Mouse (Mus musculus): ENCODE data around the gene Wdr86.
"Not testable (repeated sequence)": the region's sequence is repeated elsewhere in the genome, so short reads cannot be mapped to it uniquely, and the experiment has no call there.

Gene Wdr86

GRCm38 (mm10) chr5:24730488-24730871 is at the start of gene Wdr86:
Gene Wdr86, minus strand, starts transcription at chr5:24730727.
- DNase-seq: no peak

DNA sequence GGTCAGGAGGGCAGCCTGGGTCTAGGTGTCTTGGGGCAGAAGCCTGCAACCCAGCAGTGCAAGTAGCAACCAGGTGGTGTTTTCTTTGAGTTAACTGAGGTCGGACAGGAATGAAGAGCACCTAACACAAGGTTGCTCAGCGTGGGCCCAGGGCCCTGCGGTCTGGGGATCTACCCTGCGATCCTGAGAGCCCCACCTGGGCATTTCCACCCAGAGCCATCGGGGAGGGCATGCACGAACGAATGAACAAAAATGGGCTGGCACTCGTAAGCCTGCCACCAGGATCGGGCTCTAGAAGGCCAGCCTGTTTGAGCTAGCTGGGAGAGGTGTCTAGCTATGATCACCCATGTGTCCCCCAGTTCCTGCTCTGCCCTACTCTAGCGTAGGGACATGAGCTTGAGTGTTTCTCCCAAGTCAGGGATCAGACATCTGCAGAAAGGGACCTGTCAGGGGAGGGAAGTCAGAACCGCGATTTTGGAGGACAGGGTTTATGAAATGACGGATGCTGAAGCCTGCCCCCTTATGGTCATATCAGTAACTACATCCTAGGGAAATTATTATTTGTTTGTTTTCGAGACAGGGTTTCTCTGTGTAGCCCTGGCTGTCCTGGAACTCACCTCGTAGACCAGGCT is 49.5 kb upstream of the Wdr86 start:
- peak; percentile 25 for DNase-seq

DNA sequence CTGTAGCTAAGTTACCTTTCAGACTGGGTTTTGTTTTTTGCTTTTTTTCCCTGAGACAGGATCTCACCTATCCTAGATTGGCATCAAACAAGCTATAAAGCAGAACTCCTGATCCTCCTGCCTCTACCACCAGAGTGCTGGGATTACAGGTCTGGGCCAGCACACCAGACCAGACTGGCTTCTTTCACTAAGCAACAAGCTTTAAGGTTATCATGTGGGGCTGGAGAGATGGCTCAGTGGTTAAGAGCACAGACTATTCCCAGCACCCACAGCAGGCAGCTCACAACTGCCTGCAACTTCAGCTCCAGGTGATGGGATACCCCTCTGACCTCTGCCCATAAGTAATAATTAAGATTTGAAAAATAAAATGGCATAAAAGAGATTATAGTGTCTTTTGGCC is 48.8 kb upstream of the Wdr86 start:
- DNase-seq: no peak

DNA sequence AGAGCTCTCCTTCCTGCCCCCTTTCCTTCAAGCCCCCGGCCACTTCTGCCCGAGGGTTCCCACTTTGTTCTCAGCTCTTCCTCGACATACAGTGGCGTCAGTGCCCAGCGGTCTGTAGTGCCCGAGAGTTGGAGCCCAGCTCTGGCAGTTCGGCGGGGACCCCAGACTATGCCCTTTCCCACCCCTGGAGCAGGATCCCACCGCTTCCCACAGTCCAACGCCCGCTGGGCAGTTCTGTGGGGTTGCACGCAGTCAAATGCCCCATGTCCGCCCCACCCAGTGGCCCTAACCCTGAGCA is 48.3 kb upstream of the Wdr86 start:
- no peak for DNase-seq

DNA sequence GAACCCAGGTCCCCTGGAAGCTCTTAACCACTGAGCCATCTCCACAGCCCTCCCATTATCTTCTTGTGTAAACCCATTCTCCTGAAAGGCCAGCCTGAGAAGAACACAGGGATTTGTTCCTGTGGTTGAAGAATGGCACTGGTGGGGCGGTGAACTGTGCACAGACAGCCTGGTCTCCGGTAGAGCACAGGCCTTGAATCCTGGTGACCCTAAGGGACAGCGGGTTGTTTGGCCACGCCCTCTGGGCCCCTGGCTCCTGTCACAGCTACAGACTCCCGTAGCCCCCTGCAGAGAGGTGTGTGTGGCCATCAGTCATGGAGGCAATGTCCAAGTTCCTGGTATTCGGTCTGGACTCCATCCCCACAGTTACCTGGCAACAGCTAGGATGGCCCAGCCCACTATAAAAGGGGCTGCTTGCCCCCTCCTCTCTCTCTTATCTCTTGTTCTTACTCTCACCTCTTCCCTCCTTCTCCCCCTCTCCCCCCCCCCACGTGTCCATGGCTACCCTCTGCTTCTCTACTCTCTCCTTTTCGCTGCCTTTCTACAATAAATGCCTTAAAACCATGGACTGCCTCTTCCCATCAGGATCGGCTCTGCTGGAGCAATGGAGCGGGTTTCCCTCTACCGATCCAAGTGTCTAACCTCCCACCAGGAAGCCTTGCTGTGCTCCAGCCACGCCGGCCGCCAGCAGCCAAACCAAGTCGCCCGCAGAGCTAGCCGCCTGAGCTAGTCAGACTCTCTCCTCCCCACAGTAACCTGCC is 47.7 kb upstream of the Wdr86 start:
- no peak for DNase-seq

DNA sequence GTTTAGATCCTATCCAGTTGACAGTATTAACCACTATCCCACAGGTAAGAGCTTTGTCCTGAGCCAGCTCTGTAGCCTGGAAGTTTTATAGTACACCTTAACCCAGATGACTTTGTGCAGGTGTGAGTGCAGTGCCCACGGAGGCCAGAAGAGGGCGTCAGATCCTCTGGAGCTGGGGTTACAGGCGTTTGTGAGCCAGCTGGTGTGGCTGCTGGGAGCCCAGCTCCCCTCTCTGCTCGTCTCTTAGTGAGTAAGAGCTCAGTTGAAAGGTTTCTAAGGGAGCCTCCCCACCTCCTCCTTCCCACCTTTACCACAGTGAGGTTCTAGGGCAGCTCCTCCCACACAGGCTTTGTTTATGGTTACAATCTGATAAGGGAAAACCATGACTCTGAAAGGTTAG is 46.2 kb upstream of the Wdr86 start:
- DNase-seq: no peak

GRCm38 (mm10) chr5:24774549-24774948 is 44.0 kb upstream of the Wdr86 start:
- DNase-seq: not testable (repeated sequence)

DNA sequence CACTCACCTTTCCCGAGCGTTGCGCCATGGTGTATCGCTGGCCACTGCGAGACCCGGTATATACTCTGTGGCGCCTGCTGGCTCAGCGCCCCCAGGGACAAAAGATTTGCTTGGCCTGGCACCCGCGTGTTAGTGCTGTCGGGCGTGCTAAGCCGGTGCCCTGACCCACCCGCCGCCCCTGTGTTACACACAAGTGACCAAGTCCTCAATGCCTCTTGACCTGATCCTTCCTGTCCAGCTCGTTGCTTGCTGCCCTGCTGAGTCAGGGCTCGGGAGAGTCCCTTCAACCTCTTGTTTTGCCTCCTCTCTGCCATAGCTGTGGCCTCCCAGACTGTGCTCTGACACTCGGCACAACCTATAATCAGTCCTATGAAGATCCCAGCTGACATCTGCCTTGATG is 27.3 kb upstream of the Wdr86 start, which contains the start of gene Crygn:
Crygn (minus strand) TSS at position 193 of the 400 bp plus-strand sequence.
- no peak for DNase-seq

GRCm38 (mm10) chr5:24756931-24757330 is 26.4 kb upstream of the Wdr86 start:
- DNase-seq: no peak

- no peak for DNase-seq
These were observed 21.6 kb upstream of the Wdr86 start for GRCm38 (mm10) chr5:24752175-24752498.

GRCm38 (mm10) chr5:24751305-24752174 is 21.0 kb upstream of the Wdr86 start:
- DNase-seq: peak; percentile 47

DNA sequence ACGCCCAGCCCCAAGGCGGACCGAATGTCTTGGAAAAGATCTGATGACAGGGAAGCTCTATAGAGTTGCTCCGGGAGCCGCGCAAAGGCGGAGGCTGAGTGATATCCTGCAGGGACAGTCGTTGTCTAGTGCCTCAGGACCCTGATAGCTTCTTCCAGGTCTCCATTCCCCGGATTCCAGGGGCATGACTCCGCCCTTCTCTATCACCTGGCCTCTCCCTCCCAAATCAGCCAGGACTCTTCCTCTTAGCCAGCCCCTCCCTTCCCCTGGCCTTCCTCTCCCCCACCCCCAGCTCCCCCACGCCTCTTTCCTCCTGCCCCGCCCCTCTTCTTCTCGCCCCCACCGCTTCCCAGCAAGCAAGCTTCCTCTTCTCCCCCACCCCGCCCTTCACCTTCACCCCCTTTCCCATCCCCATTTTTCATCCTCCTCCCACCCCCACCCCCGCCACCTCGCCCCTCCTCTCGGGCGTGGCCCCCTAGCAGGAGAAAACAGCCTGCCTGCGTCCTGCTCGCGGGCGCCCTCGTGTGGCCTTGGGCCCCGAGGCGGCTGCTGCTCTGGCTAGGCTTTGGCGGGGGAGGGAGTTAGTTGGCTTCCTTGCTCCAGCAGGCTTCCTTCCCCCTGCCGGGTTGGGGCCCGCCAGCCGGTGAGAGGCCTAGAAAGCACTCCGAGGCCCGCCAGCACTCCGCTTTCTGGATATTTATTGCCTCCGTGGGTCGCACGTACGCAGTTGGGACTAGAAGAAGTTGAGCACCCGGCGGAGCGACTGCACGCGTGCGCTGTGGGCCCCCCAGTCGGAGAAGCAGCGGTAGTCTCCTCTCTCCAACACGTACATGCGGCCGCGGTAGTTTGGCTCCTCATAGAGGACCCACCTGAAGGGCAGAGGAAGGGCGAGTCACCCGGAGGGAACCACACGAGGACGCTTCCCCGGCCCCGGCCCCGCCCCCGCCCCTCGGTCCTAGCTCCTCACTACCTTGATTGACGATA is 20.1 kb upstream of the Wdr86 start:
- DNase-seq: peak; percentile 85

- peak; percentile 21 for DNase-seq
These were observed 19.2 kb upstream of the Wdr86 start for GRCm38 (mm10) chr5:24749731-24750130.

DNA sequence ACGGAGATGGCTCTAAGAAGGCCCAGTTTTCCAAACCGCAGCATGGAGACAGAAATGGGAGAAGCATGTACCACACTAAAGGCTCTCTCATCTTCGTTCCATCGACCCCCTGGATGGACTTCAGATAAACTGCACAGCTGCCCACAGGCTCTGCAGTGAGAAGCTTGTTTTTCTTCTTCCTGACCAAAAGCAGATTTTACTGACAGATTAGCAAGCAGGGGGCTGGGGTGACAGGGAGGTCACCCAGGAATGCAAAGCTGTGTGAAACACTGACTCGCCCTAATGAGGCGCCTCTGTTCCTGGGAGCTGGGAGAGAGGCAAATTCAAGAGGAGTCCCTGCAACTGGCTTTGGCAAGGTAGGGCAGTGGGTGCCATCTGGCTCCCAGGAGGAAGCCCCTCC is 17.0 kb upstream of the Wdr86 start:
- no peak for DNase-seq

- no peak for DNase-seq
These were observed 13.4 kb upstream of the Wdr86 start for GRCm38 (mm10) chr5:24743956-24744355.

- DNase-seq: no peak
These were observed 10.8 kb upstream of the Wdr86 start for GRCm38 (mm10) chr5:24741172-24741885.

DNA sequence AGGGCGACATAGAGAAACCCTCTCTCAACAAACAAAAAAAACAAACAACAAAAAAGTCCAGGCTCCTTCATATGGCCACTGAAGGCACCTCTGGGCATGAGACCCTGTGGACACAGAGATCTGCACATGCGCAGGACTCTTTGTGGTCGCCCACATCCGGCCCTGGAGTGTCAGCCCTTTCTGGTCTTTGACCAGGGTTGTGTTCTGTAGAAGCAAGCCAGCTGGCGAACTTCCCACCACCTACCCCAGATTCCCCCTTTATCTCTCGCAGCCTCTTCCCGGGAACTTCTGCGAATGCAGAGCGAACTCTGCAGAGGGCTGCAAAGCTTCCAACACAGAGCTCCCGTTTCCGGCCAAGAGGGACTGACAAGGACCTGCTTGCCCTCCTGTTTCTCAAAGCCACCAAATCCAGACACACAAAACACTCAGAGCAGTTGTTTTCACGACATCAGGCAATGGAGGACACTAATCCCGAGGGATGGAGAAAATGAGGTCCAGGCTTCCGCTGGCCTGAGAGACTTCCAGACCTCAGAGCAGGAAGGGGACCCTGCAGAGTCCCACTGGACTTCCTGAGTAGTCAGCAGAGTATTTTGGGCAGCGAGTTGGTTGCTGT is 8.7 kb upstream of the Wdr86 start:
- no peak for DNase-seq

GRCm38 (mm10) chr5:24738517-24738916 is 8.0 kb upstream of the Wdr86 start:
- no peak for DNase-seq

- DNase-seq: no peak
These were observed 7.1 kb upstream of the Wdr86 start for GRCm38 (mm10) chr5:24737595-24737994.

DNA sequence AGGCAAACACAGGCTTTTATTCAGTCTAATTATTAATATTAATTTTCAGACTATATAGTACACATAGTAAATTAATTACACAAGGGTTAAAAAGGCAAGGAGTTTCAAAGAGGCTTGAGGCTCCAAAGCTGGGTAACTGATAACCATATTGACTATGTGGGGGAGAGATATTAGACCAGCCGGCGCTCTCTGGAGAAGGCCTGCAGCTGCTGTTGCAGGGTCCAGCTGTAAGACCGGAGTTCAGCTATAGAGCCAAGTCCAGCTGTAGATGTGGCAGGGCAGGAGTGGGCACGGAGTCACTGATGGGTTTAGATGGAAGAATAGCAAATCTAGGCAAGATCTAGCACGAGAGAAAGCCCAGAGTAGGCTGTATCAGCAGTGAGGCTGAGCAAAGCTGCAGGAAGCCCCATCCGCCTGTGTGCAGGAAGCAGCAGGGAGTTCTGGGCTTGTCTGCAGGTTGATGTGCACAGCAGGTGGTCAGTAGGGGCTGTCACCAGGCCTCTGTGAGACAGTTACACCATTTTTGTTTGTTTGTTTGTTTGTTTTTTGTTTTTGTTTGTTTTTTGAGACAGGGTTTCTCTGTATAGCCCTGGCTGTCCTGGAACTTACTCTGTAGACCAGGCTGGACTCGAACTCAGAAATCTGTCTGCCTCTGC is 3.4 kb upstream of the Wdr86 start:
- DNase-seq: no peak

DNA sequence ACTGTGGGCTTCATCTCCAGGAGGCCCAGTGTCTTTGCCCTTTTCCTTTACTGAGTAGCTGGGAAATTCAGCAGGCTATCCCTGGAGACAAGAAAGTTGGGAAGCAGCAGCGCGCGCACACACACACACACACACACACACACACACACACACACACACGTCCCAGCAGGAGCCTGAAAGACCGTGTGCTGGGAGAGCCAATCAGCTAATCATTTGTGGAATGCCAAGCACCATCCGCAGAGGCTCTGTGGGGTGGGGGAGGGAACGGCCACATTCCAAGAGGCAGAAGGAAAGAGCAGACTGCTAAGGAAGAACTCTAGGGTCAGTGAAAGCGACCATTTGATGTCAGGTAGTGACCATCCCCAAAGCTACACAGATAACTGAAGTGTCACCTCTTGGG is 2.6 kb upstream of the Wdr86 start:
- no peak for DNase-seq
